In genomic region chr9:119080040-119080675, GRCm38 (mm10) we compare ENCODE assay signal across 22 mouse cellular contexts. TPM values are rescaled to one million over a fixed set of nuclear protein-coding genes. Genes with fewer than 3 reads are reported as not detected.
DNase-seq lines count a peak whose midpoint lies in the region; ATAC-seq and TF ChIP-seq lines count a peak whose summit lies in the region.
"Had no signal": no experiment of that assay in that cellular context is flagged by ENCODE, and none has a peak within 500 bp of the region (broad histone marks: within the 10 kb centered on the region; RNA-seq: fewer than 3 reads in every experiment).

No protein-coding gene starts in this region.

- peaks cover 30% of the 10 kb centered on the region for H3K36me3 ChIP-seq in E14TG2a.4 (ENCODE audit: insufficient read depth, low read length)
- H3K36me3 ChIP-seq in intestine, embryonic 15.5 days = no peaks in the 10 kb centered on the region
- H3K36me3 ChIP-seq in small intestine, adult 2 months (ENCODE audit: control insufficient read depth, insufficient read depth, low read length) = peaks cover 5% of the 10 kb centered on the region; the same call in 1 of the 2 replicates
- no peaks in the 10 kb centered on the region for H3K36me3 ChIP-seq in forebrain, embryonic 14.5 days (ENCODE audit: control insufficient read depth, insufficient read depth, low read length)

- WGBS in intestine, embryonic 15.5 days = 60% methylated on average over 5 of the region's 5 CpGs
- 33% methylated on average over 5 of the region's 5 CpGs for WGBS in small intestine, adult 2 months
- WGBS in forebrain, embryonic 14.5 days = 89% methylated on average over 5 of the region's 5 CpGs

- H3K27ac ChIP-seq in intestine, embryonic 15.5 days = peak overlapping the region; percentile 51
- H3K27ac ChIP-seq in small intestine, adult 2 months (ENCODE audit: insufficient read depth, low read depth, low read length) = peak overlapping the region; percentile 95
- no peak overlapping the region for H3K27ac ChIP-seq in forebrain, embryonic 14.5 days (ENCODE audit: low read depth, low read length)
- H3K27ac ChIP-seq: embryonic facial prominence, embryonic 13.5 days; forebrain, embryonic 13.5 days; gastrocnemius, adult 2 months; heart, embryonic 15.5 days; hindbrain, embryonic 14.5 days had no signal

- H3K4me3 ChIP-seq in E14TG2a.4 (replicated peaks; ENCODE audit: low read length) = 0 out of 2 replicates have a peak overlapping the region, but pooled peaks have one; percentile 45
- H3K4me3 ChIP-seq in intestine, embryonic 15.5 days (replicated peaks) = no peak overlapping the region
- H3K4me3 ChIP-seq in small intestine, adult 2 months (ENCODE audit: low read depth, low read length) = no peak overlapping the region
- H3K4me3 ChIP-seq in forebrain, embryonic 14.5 days (ENCODE audit: low read depth, low read length) = no peak overlapping the region
- H3K4me3 ChIP-seq: embryonic facial prominence, embryonic 13.5 days; forebrain, embryonic 13.5 days; gastrocnemius, adult 2 months; heart, embryonic 15.5 days had no signal

- H3K27me3 ChIP-seq in E14TG2a.4 (ENCODE audit: insufficient read depth, low read length) = no peaks in the 10 kb centered on the region
- no peaks in the 10 kb centered on the region for H3K27me3 ChIP-seq in intestine, embryonic 15.5 days (replicated peaks)
- H3K27me3 ChIP-seq in small intestine, adult 2 months (ENCODE audit: control insufficient read depth, insufficient read depth, low read length) = no peaks in the 10 kb centered on the region
- H3K27me3 ChIP-seq in forebrain, embryonic 14.5 days (replicated peaks; ENCODE audit: control insufficient read depth, insufficient read depth, low read length) = no peaks in the 10 kb centered on the region
- H3K27me3 ChIP-seq: embryonic facial prominence, embryonic 13.5 days; forebrain, embryonic 13.5 days; heart, embryonic 15.5 days had no signal

- no peak for TF ChIP-seq CTCF in E14TG2a.4 (conservative IDR thresholded peaks at IDR 0.05; ENCODE audit: low read length)
- TF ChIP-seq CTCF in small intestine, adult 2 months (IDR thresholded peaks at IDR 0.05; ENCODE audit: extremely low read depth, insufficient read length, insufficient replicate concordance, low read depth, low read length) = no peak

- peak; percentile 58 for DNase-seq in ES-CJ7 (ENCODE audit: low read depth, low spot score)
- no peak for DNase-seq in heart, adult 8-10 months (ENCODE audit: low spot score)
- DNase-seq in cerebellum, adult 9-10 months = no peak
- no peak for DNase-seq in forebrain, embryonic 14.5 days (ENCODE audit: low spot score)
- DNase-seq: adrenal gland, adult 8-10 months; cerebellum, adult 11 months; cerebellum, adult 8-10 months; cerebellum, postnatal 36 days; gastrocnemius, adult 2 months; gastrocnemius, postnatal 36 days; heart, adult 18-20 months; heart, postnatal 14 days; kidney, adult 2 months had no signal

- ATAC-seq in intestine, embryonic 15.5 days = peak; percentile 67
- no peak for ATAC-seq in forebrain, embryonic 14.5 days
- ATAC-seq: forebrain, embryonic 13.5 days had no signal

- no peak overlapping the region for H3K9ac ChIP-seq in intestine, embryonic 15.5 days
- no peak overlapping the region for H3K9ac ChIP-seq in forebrain, embryonic 14.5 days (ENCODE audit: low read length)
- H3K9ac ChIP-seq: embryonic facial prominence, embryonic 13.5 days; forebrain, embryonic 13.5 days; heart, embryonic 15.5 days; hindbrain, embryonic 14.5 days had no signal

- TF ChIP-seq POLR2A in small intestine, adult 2 months (IDR thresholded peaks at IDR 0.05; ENCODE audit: low read depth, low read length) = no peak

- H3K9me3 ChIP-seq in E14TG2a.4 (ENCODE audit: low read length) = no peaks in the 10 kb centered on the region
- H3K9me3 ChIP-seq in intestine, embryonic 15.5 days = no peaks in the 10 kb centered on the region
- no peaks in the 10 kb centered on the region for H3K9me3 ChIP-seq in forebrain, embryonic 14.5 days (replicated peaks; ENCODE audit: control insufficient read depth, low read length)
- H3K9me3 ChIP-seq: embryonic facial prominence, embryonic 13.5 days; forebrain, embryonic 13.5 days; heart, embryonic 15.5 days had no signal

- peaks cover 93% of the 10 kb centered on the region for H3K4me1 ChIP-seq in E14TG2a.4 (replicated peaks; ENCODE audit: low read depth, low read length)
- peaks cover 22% of the 10 kb centered on the region for H3K4me1 ChIP-seq in intestine, embryonic 15.5 days (replicated peaks)
- peaks cover 49% of the 10 kb centered on the region for H3K4me1 ChIP-seq in small intestine, adult 2 months (ENCODE audit: control insufficient read depth, insufficient read depth, insufficient read length, low read length)
- H3K4me1 ChIP-seq in forebrain, embryonic 14.5 days (ENCODE audit: control insufficient read depth, insufficient read depth, low read length) = 0 out of 2 replicates have a peak, but pooled peaks cover 4% of the 10 kb centered on the region

- H3K4me2 ChIP-seq in intestine, embryonic 15.5 days (replicated peaks) = no peak overlapping the region
- H3K4me2 ChIP-seq in forebrain, embryonic 14.5 days (ENCODE audit: low read length) = no peak overlapping the region
- H3K4me2 ChIP-seq: embryonic facial prominence, embryonic 13.5 days; forebrain, embryonic 13.5 days; heart, embryonic 11.5 days; heart, embryonic 15.5 days; hindbrain, embryonic 14.5 days had no signal

RNA-seq across cellular contexts. Expression of gene Plcd1, which starts 13.1 kb away (rescaled TPM):
- polyA plus RNA-seq in intestine, embryonic 15.5 days (2015; fragmentation: Nextera tagmentation; extraction: Ambion mirVana) = 16.8 and 18.7 TPM in 2 replicates
- polyA plus RNA-seq in small intestine, adult 2 months (2012; rRNA removed) = 12.0 and 55.3 TPM in 2 replicates
- total RNA-seq in heart, adult 8-10 months (2022) = 10 to 100 TPM; 15.3 to 20.1 (median 17.5) TPM
- 10.5 and 12.1 TPM in 2 replicates for polyA plus RNA-seq in forebrain, embryonic 14.5 days (2014; fragmentation: Nextera tagmentation; extraction: Ambion mirVana)
- total RNA-seq: MEL had no signal

RNA-seq across cellular contexts. Expression of gene Dlec1, which starts 22.1 kb away (rescaled TPM):
- 0.51 and 0.72 TPM in 2 replicates for polyA plus RNA-seq in intestine, embryonic 15.5 days (2015; fragmentation: Nextera tagmentation; extraction: Ambion mirVana)
- polyA plus RNA-seq in small intestine, adult 2 months (2012; rRNA removed) = 0.16 and 0.20 TPM in 2 replicates
- under 1 TPM in 2 of 4 experiments, not detected in 2; 0.09 to 0.14 TPM for total RNA-seq in heart, adult 8-10 months (2022)
- 0.33 and 0.70 TPM in 2 replicates for polyA plus RNA-seq in forebrain, embryonic 14.5 days (2014; fragmentation: Nextera tagmentation; extraction: Ambion mirVana)
- total RNA-seq: gastrocnemius, adult 2 months; gastrocnemius, postnatal 36 days; MEL had no signal

RNA-seq across cellular contexts. Expression of gene Vill, which starts 27.6 kb away (rescaled TPM):
- polyA plus RNA-seq in intestine, embryonic 15.5 days (2015; fragmentation: Nextera tagmentation; extraction: Ambion mirVana) = 16.1 and 17.2 TPM in 2 replicates
- polyA plus RNA-seq in small intestine, adult 2 months (2012; rRNA removed) = 4.3 and 27.0 TPM in 2 replicates
- total RNA-seq in heart, adult 8-10 months (2022) = under 1 TPM in 3 of 4 experiments, not detected in 1; 0.26 to 0.73 (median 0.50) TPM
- 3.8 and 4.0 TPM in 2 replicates for polyA plus RNA-seq in forebrain, embryonic 14.5 days (2014; fragmentation: Nextera tagmentation; extraction: Ambion mirVana)
